Mouse (Mus musculus) ovary, adult 18-20 months (tissue): Measurements from ENCODE around the gene Sec14l5.
"Not testable (repeated sequence)": the region's sequence is repeated elsewhere in the genome, so short reads cannot be mapped to it uniquely, and the experiment has no call there.

ENCODE experiments used
- DNase-seq: peaks from one replicate; pipeline ENCODE4 v3.0.0; 2022; ENCODE audit warnings: low spot score, mixed read lengths

The Sec14l5 gene

GRCm38 (mm10) chr16:5216686-5217085 is 69.8 kb downstream of the Sec14l5 start:
- DNase-seq = no peak

DNA sequence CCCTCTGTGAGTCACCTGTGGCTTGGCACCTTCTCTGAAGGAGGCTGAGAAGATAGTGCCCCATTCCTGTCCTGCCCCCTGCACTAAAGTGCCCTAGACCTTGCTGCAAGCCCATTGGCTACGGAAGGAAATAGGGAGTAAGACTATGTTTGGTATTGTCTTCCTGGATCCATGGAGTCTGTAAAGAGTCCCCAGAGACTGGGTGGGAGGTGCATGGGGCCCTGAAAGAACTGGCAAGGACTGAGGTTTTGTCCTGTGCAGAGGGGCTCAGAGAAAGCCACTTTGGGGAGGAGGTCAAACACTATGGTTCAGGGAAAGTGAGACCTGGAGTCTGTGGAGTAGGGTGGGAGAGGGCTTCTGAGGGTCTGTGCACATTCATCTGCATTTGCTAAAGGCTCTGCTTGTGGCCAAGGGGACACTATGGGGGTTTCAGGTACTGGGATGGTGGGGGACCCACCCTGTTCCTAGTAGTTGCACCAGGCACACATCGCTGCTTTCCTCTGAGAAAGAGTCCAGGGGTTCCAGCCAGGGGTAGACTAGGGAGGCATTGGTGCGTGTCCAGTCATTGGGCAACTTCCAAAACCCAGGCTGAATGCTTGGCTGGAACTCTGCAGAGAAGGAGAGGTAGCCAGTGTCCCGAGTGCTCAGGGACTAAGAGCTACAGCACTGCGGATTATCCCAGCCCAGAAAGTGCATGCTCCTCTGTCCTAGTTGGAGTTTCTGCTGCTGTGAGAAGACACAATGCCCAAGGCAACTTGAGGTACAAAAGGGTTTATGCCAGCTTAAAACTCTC is 70.6 kb downstream of the Sec14l5 start:
- no peak for DNase-seq

DNA sequence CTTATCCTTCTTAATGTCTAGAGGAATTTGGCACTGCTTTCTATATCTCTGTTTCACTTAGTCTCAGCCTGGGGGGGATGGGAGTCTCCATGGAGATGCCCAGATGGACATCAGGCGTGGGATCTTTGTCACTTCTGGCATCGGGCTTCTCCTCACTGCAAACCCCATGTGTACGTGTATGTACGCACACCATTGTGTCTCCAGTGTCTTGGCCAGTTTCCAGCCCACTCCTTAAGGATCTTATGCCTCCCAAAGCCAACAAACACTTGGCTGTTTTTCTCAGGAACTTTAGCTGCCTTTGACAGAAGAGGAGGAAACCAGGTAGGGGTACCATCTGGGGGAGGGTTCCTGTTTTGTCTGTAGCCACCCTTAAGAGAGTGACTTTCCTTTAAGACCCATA is 74.5 kb downstream of the Sec14l5 start:
- no peak for DNase-seq

- peak; percentile 35 for DNase-seq
Measured at GRCm38 (mm10) chr16:5222140-5222539, 75.2 kb downstream of the Sec14l5 start, which contains the start of gene AU021092. Gene AU021092, minus strand, starts transcription at chr16:5222299.

GRCm38 (mm10) chr16:5226534-5226933 is 79.6 kb downstream of the Sec14l5 start:
- peak; percentile 46 for DNase-seq

DNA sequence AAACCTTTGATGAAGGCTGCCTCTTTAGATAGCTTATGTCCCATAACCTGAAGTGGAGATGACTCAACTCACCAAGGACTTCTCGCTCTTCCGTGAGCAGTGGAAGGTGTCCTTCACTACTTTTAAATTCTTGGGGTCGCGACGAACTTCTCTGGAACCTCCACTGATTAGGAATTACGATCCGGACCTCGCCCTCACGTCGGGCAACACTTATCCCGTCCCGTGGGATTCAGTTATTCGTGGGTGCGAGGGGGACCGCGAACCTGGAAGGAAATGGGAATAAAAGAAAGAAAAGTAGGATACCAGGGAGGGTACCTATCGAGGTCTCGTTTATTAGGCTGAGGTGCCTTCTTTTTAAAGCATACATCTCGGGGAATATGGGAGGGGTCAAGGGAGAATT is 80.6 kb downstream of the Sec14l5 start:
- DNase-seq = not testable (repeated sequence)

- not testable (repeated sequence) for DNase-seq
Measured at GRCm38 (mm10) chr16:5228103-5228502, 81.2 kb downstream of the Sec14l5 start.

DNA sequence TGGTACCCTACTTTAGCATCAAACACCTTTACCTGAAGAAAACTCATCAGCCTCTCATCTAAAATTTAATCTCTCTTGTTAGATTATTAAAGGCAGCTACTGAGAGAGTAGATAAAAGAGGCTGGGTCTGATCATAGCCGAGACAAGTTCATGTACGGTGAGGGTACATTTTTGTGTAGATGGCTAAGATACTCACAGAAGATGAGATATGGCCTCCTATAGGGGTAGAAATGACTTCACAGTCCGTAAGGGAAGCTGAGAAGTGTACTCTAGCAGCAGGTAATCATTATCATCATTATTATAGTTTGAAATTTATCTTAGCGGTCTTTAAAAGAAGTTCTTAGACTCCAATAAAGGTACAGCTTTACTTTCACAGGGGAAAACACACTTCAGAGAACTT is 86.1 kb downstream of the Sec14l5 start:
- no peak for DNase-seq

GRCm38 (mm10) chr16:5233418-5234313 is 86.8 kb downstream of the Sec14l5 start, which contains the start of gene Alg1:
Gene Alg1, plus strand, starts transcription at chr16:5233621.
- peak; percentile 94 for DNase-seq
